Mouse (Mus musculus): ENCODE results near the gene Cxcl14.

GRCm38 (mm10) chr13:56240012-56240770 lies 56.2 kb downstream of the Cxcl14 start:
- TF ChIP-seq FLI1 (IDR thresholded peaks at IDR 0.05; ENCODE audit: low read length) (no peak), GATA1 (IDR thresholded peaks at IDR 0.05; ENCODE audit: borderline replicate concordance, low read length) (no peak)
